8 mouse cellular contexts compared by ENCODE assay signal in the genomic region with DNA sequence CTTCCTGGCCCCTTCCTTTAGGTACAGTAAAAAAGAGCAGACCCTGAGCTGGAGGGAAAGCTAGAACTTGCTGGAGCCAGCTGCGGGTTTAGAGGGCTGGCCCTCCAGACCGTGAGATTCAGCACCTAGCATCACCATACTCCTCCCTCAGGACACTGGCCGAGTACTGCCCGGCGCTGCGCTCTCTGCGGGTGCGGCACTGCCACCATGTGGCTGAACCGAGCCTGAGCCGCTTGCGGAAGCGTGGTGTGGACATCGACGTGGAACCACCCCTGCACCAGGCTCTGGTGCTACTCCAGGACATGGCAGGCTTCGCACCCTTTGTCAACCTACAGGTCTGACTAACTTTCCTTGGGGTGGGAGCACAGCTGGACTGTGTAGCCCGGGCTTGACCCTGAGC. TPM values are rescaled to one million over a fixed set of nuclear protein-coding genes. Genes with fewer than 3 reads are reported as not detected.
DNase-seq lines count a peak whose midpoint lies in the region; ATAC-seq and TF ChIP-seq lines count a peak whose summit lies in the region.

No protein-coding gene starts in this region.

- no peak overlapping the region for H3K4me3 ChIP-seq in thymus, adult 2 months (ENCODE audit: control insufficient read depth, insufficient read depth, low read length)
- H3K4me3 ChIP-seq in intestine, embryonic 15.5 days (replicated peaks): no peak overlapping the region; the same call in 1 of the 2 replicates
- no peak overlapping the region for H3K4me3 ChIP-seq in limb, embryonic 14.5 days (replicated peaks; ENCODE audit: low read length)
- H3K4me3 ChIP-seq in midbrain, embryonic 15.5 days: peak overlapping the region; percentile 60

- intact Hi-C loops in gastrocnemius, postnatal 36 days (cut with DNase I): no loop called here

- no peak for TF ChIP-seq POLR2A in thymus, adult 2 months (IDR thresholded peaks at IDR 0.05; ENCODE audit: control insufficient read depth, extremely low read depth, insufficient read depth, low read length, poor library complexity)
- TF ChIP-seq POLR2A in limb, embryonic 14.5 days (IDR thresholded peaks at IDR 0.05; ENCODE audit: borderline replicate concordance, extremely low read depth, insufficient read depth, insufficient read length): no peak

- H3K27ac ChIP-seq in thymus, adult 2 months (ENCODE audit: control insufficient read depth, insufficient read depth, low read length): no peak overlapping the region
- H3K27ac ChIP-seq in intestine, embryonic 15.5 days: no peak overlapping the region
- no peak overlapping the region for H3K27ac ChIP-seq in limb, embryonic 14.5 days (replicated peaks; ENCODE audit: low read depth, low read length)
- H3K27ac ChIP-seq in midbrain, embryonic 15.5 days: peak overlapping the region; percentile 2; the same call in 1 of the 2 replicates

- no peaks in the 10 kb centered on the region; the same call in 1 of the 2 replicates for H3K27me3 ChIP-seq in thymus, adult 2 months (ENCODE audit: control insufficient read depth, insufficient read depth, low read length)
- H3K27me3 ChIP-seq in intestine, embryonic 15.5 days (replicated peaks): peaks cover 19% of the 10 kb centered on the region
- peaks cover 29% of the 10 kb centered on the region for H3K27me3 ChIP-seq in limb, embryonic 14.5 days (ENCODE audit: control insufficient read depth, insufficient read depth, low read length)
- no peaks in the 10 kb centered on the region for H3K27me3 ChIP-seq in midbrain, embryonic 15.5 days (replicated peaks)

- H3K4me2 ChIP-seq in intestine, embryonic 15.5 days (replicated peaks): peak overlapping the region; percentile 99
- peak overlapping the region; percentile 100; the same call in 1 of the 2 replicates for H3K4me2 ChIP-seq in limb, embryonic 14.5 days (replicated peaks; ENCODE audit: low read depth, low read length, severe bottlenecking)
- peak overlapping the region; percentile 93 for H3K4me2 ChIP-seq in midbrain, embryonic 15.5 days

- peaks cover 21% of the 10 kb centered on the region for H3K4me1 ChIP-seq in thymus, adult 2 months (replicated peaks; ENCODE audit: control insufficient read depth, insufficient read depth, low read length)
- H3K4me1 ChIP-seq in intestine, embryonic 15.5 days (replicated peaks): peaks cover 27% of the 10 kb centered on the region
- H3K4me1 ChIP-seq in limb, embryonic 14.5 days (ENCODE audit: control insufficient read depth, insufficient read depth, low read length): peaks cover 7% of the 10 kb centered on the region
- H3K4me1 ChIP-seq in midbrain, embryonic 15.5 days: peaks cover 46% of the 10 kb centered on the region

- peak; percentile 52 for DNase-seq in thymus, adult 2 months
- DNase-seq in thymus, adult 18-20 months: no peak
- DNase-seq in embryo, embryonic 11 days: peak; percentile 88
- DNase-seq in gastrocnemius, postnatal 36 days: peak; percentile 65 to 68
- peak; percentile 35 for DNase-seq in limb, embryonic 14.5 days (ENCODE audit: low spot score)
- peak; percentile 81 to 82 for DNase-seq in spleen, postnatal 14 days (ENCODE audit: low spot score in 2 of 2)

- peak; percentile 53 for ATAC-seq in intestine, embryonic 15.5 days
- no peak for ATAC-seq in limb, embryonic 14.5 days (ENCODE audit: low FRiP score, low read depth)
- ATAC-seq in midbrain, embryonic 15.5 days (replicated peaks): no peak

- TF ChIP-seq CTCF in thymus, adult 2 months (IDR thresholded peaks at IDR 0.05; ENCODE audit: borderline replicate concordance, control insufficient read depth, extremely low read depth, insufficient read depth, low read length, poor library complexity): peak; percentile 78; the same call in 1 of the 2 replicates

- WGBS in thymus, adult 2 months: 18% methylated on average over 16 of the region's 16 CpGs
- 6% methylated on average over 16 of the region's 16 CpGs for WGBS in intestine, embryonic 15.5 days
- WGBS in limb, embryonic 14.5 days: 7% methylated on average over 16 of the region's 16 CpGs
- 5% methylated on average over 16 of the region's 16 CpGs for WGBS in midbrain, embryonic 15.5 days

- no peak overlapping the region for H3K9ac ChIP-seq in intestine, embryonic 15.5 days
- H3K9ac ChIP-seq in limb, embryonic 14.5 days (ENCODE audit: low read depth, low read length, severe bottlenecking): no peak overlapping the region
- H3K9ac ChIP-seq in midbrain, embryonic 15.5 days: no peak overlapping the region; the same call in 1 of the 2 replicates

- no peaks in the 10 kb centered on the region for H3K9me3 ChIP-seq in intestine, embryonic 15.5 days
- no peaks in the 10 kb centered on the region for H3K9me3 ChIP-seq in limb, embryonic 14.5 days (ENCODE audit: control insufficient read depth, low read length)
- no peaks in the 10 kb centered on the region for H3K9me3 ChIP-seq in midbrain, embryonic 15.5 days

- no peaks in the 10 kb centered on the region for H3K36me3 ChIP-seq in thymus, adult 2 months (ENCODE audit: control insufficient read depth, insufficient read depth, low read length)
- 0 out of 2 replicates have a peak, but pooled peaks cover 8% of the 10 kb centered on the region for H3K36me3 ChIP-seq in intestine, embryonic 15.5 days
- peaks cover 24% of the 10 kb centered on the region for H3K36me3 ChIP-seq in limb, embryonic 14.5 days (ENCODE audit: control insufficient read depth, insufficient read depth, low read length)
- peaks cover 16% of the 10 kb centered on the region; the same call in 1 of the 2 replicates for H3K36me3 ChIP-seq in midbrain, embryonic 15.5 days (replicated peaks)

RNA-seq across cellular contexts. Expression of a gene that starts 2.0 kb away (rescaled TPM):
- 13.5 and 15.2 TPM in 2 replicates for polyA plus RNA-seq in thymus, adult 2 months (2012; rRNA removed)
- total RNA-seq in gastrocnemius, postnatal 36 days (2021): 1 to 10 TPM; 2.7 to 2.9 TPM
- 15.6 and 16.7 TPM in 2 replicates for polyA plus RNA-seq in intestine, embryonic 15.5 days (2015; fragmentation: Nextera tagmentation; extraction: Ambion mirVana)
- polyA plus RNA-seq in limb, embryonic 14.5 days (2012; rRNA removed): 10.8 and 15.6 TPM in 2 replicates
- polyA plus RNA-seq in limb, embryonic 14.5 days (2014; fragmentation: Nextera tagmentation; extraction: Ambion mirVana): 13.5 and 15.5 TPM in 2 replicates
- polyA plus RNA-seq in midbrain, embryonic 15.5 days (2015; fragmentation: Nextera tagmentation; extraction: Ambion mirVana): 48.2 and 54.8 TPM in 2 replicates

RNA-seq across cellular contexts. Expression of a gene that starts 3.0 kb away (rescaled TPM):
- polyA plus RNA-seq in thymus, adult 2 months (2012; rRNA removed): 1.5 and 1.6 TPM in 2 replicates
- under 1 TPM; 0.51 to 0.62 TPM for total RNA-seq in gastrocnemius, postnatal 36 days (2021)
- polyA plus RNA-seq in intestine, embryonic 15.5 days (2015; fragmentation: Nextera tagmentation; extraction: Ambion mirVana): 34.8 and 36.2 TPM in 2 replicates
- polyA plus RNA-seq in limb, embryonic 14.5 days (2012; rRNA removed): 7.8 and 8.9 TPM in 2 replicates
- polyA plus RNA-seq in limb, embryonic 14.5 days (2014; fragmentation: Nextera tagmentation; extraction: Ambion mirVana): 5.3 and 5.5 TPM in 2 replicates
- polyA plus RNA-seq in midbrain, embryonic 15.5 days (2015; fragmentation: Nextera tagmentation; extraction: Ambion mirVana): 146 and 148 TPM in 2 replicates

RNA-seq across cellular contexts. Expression of a gene that starts 8.6 kb away (rescaled TPM):
- 85.4 and 105 TPM in 2 replicates for polyA plus RNA-seq in thymus, adult 2 months (2012; rRNA removed)
- 10 to 100 TPM; 55.9 to 56.4 TPM for total RNA-seq in gastrocnemius, postnatal 36 days (2021)
- polyA plus RNA-seq in intestine, embryonic 15.5 days (2015; fragmentation: Nextera tagmentation; extraction: Ambion mirVana): 126 and 138 TPM in 2 replicates
- polyA plus RNA-seq in limb, embryonic 14.5 days (2012; rRNA removed): 110 and 133 TPM in 2 replicates
- polyA plus RNA-seq in limb, embryonic 14.5 days (2014; fragmentation: Nextera tagmentation; extraction: Ambion mirVana): 164 and 169 TPM in 2 replicates
- polyA plus RNA-seq in midbrain, embryonic 15.5 days (2015; fragmentation: Nextera tagmentation; extraction: Ambion mirVana): 340 and 347 TPM in 2 replicates

RNA-seq across cellular contexts. Expression of a gene that starts 11.0 kb away (rescaled TPM):
- 16.8 and 20.6 TPM in 2 replicates for polyA plus RNA-seq in thymus, adult 2 months (2012; rRNA removed)
- total RNA-seq in gastrocnemius, postnatal 36 days (2021): 1 to 10 TPM in 1 of 2 experiments, under 1 TPM in 1; 0.79 to 1.1 TPM
- 13.5 and 14.2 TPM in 2 replicates for polyA plus RNA-seq in intestine, embryonic 15.5 days (2015; fragmentation: Nextera tagmentation; extraction: Ambion mirVana)
- 5.4 and 8.0 TPM in 2 replicates for polyA plus RNA-seq in limb, embryonic 14.5 days (2012; rRNA removed)
- polyA plus RNA-seq in limb, embryonic 14.5 days (2014; fragmentation: Nextera tagmentation; extraction: Ambion mirVana): 3.2 and 3.5 TPM in 2 replicates
- polyA plus RNA-seq in midbrain, embryonic 15.5 days (2015; fragmentation: Nextera tagmentation; extraction: Ambion mirVana): 11.1 and 11.7 TPM in 2 replicates

RNA-seq across cellular contexts. Expression of a gene that starts 20.2 kb away (rescaled TPM):
- 0.38 and 0.43 TPM in 2 replicates for polyA plus RNA-seq in thymus, adult 2 months (2012; rRNA removed)
- under 1 TPM; 0.25 to 0.38 TPM for total RNA-seq in gastrocnemius, postnatal 36 days (2021)
- polyA plus RNA-seq in intestine, embryonic 15.5 days (2015; fragmentation: Nextera tagmentation; extraction: Ambion mirVana): 1.1 and 1.7 TPM in 2 replicates
- polyA plus RNA-seq in limb, embryonic 14.5 days (2012; rRNA removed): 1.6 TPM in 2 replicates
- polyA plus RNA-seq in limb, embryonic 14.5 days (2014; fragmentation: Nextera tagmentation; extraction: Ambion mirVana): 2.1 and 2.7 TPM in 2 replicates
- polyA plus RNA-seq in midbrain, embryonic 15.5 days (2015; fragmentation: Nextera tagmentation; extraction: Ambion mirVana): 2.0 and 2.8 TPM in 2 replicates

Comparison
In these comparisons a context has a peak if more than half of its experiments do, and no peak if none do; other contexts are left out.
1. DNase-seq: peak in thymus, adult 2 months (single experiment), embryo, embryonic 11 days (single experiment), gastrocnemius, postnatal 36 days (2 of 2), limb, embryonic 14.5 days (single experiment) and spleen, postnatal 14 days (2 of 2); none in thymus, adult 18-20 months (0 of 2).
2. Peak in every context shown above with its lines, with median percentiles within 50 percentile points of each other: H3K4me2 ChIP-seq.